Mouse (Mus musculus): ENCODE data around the gene Myrf. TPM values are rescaled to one million over a fixed set of nuclear protein-coding genes. Genes with fewer than 3 reads are reported as not detected.

Myrf gene
- polyA plus RNA-seq (2012; rRNA removed; ENCODE audit: low replicate concordance), result 0.65 and 1.2 TPM in 2 replicates

DNA sequence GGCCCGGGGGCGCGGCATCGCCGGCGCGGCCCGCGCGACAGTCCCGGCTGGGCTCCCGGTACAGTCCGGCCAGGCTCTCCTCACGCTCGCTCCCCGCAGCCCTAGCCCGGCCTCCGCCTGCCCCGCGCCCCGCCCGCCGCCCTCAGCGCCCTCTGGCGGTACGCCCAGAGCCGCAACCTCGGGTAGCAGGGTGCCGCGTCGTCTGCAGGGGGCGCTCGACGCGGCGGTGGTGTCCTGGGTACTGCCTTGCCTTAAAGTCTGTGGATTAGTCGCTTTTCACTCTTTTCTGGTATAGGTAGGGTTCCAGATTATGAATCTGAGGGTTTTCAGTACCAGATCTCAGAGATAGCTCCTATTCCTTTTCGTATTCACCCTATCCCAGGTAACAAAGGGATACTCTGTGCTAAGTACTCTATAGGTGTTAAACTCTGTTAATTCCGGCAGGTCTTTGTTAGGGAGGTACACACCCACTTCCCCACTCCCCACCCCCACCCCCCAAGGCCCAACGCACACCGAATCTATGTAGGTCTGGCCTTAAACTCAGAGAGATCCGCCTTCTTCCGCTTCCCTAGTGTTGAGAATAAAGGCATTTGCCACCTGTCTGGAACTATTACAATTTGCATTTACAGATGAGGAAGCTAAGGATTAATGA lies at the start of gene Myrf:
Gene Myrf, minus strand, starts transcription at position 95 of the 652 bp plus-strand sequence.

DNA sequence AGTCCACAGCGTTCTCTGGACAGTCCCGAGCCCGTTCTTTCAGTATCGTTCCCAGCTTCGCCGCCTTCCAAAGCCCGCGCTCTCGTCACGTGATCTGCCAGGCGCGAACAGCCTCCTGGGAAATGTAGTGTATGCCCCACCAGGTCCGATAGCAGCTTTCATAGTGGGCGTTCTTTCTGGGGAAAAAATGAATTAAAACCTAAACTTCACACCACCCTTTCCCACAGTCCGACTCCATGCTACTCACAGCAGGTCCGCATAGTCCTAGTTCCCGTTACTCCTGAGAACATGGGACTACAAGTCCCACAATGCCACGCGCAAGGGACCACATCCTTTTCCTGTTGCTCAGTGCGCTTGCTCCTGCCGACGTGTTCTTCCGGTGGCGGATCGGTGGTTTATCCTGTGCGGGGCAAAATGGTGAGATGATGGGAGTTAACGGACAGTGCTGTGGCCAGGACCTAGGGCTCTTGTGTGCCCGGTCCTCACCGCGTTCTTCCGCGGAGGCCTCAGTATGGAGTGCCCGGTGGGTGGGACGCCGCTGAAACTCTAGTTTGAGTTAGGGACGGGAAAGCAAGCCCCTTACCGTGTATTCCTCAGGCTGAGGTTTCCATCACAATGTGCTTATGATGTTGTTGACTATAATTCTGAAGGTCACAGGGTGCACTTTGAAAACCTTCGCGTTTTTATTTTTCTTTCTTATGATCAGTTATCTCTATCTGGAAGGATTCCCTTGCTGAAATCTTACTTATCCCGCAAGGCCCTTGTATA lies 36.5 kb downstream of the Myrf start, which contains the start of the genes Tmem258 and Fen1:
Gene Tmem258, plus strand, starts transcription at position 167 of the 768 bp plus-strand sequence.
Gene Fen1, minus strand, starts transcription at position 322 of the 768 bp plus-strand sequence.

DNA sequence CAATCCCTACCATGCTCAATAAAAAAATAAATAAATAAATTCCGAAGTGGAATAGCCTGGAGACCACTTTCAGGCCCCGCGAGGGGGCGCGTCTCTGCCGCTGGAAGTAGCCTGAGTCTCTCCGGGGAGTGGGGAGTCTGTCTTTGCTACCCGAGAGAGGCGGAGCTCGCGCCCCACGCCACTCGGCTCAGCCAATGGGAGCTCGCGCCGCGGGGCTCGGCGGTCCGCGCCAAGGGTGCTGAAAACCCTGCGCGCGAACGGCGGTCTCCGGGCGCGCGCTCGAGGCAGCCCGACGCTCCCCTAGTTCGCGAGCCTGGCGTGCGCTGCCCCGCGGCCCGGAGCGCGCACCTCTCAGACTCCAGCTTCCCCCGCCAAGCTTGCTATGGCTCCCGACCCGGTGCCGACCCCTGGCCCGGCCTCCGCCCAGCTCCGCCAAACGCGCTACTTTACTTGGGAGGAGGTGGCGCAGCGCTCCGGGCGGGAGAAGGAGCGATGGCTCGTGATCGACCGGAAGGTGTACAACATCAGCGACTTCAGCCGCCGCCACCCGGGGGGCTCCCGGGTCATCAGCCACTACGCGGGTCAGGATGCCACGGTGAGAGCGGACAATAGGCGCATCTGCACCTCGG lies 57.8 kb downstream of the Myrf start, which contains the start of gene Fads1:
Gene Fads1, plus strand, starts transcription at position 219 of the 629 bp plus-strand sequence.

Other genes starting within 250 kb of the Myrf start
- 1.2 and 1.9 TPM in 2 replicates for gene Best1, start 239.1 kb downstream of the Myrf start, polyA plus RNA-seq (2012; rRNA removed; ENCODE audit: low replicate concordance)
- gene Rab3il1, start 239.1 kb downstream of the Myrf start, polyA plus RNA-seq (2012; rRNA removed; ENCODE audit: low replicate concordance), result 42.4 and 53.5 TPM in 2 replicates
- gene Fads3, start 199.2 kb downstream of the Myrf start, polyA plus RNA-seq (2012; rRNA removed; ENCODE audit: low replicate concordance), result 303 and 367 TPM in 2 replicates
- 32.6 and 46.1 TPM in 2 replicates for gene Fads2, start 139.0 kb downstream of the Myrf start, polyA plus RNA-seq (2012; rRNA removed; ENCODE audit: low replicate concordance)
- 49.5 and 69.1 TPM in 2 replicates for gene Fads1, start 57.9 kb downstream of the Myrf start, polyA plus RNA-seq (2012; rRNA removed; ENCODE audit: low replicate concordance)
- 66.4 and 172 TPM in 2 replicates for gene Tmem258, start 36.7 kb downstream of the Myrf start, polyA plus RNA-seq (2012; rRNA removed; ENCODE audit: low replicate concordance)
- gene Fen1, start 36.6 kb downstream of the Myrf start, polyA plus RNA-seq (2012; rRNA removed; ENCODE audit: low replicate concordance), result 5.6 and 7.4 TPM in 2 replicates
- gene Dagla, start 64.1 kb upstream of the Myrf start, polyA plus RNA-seq (2012; rRNA removed; ENCODE audit: low replicate concordance), result 14.2 and 14.4 TPM in 2 replicates
- gene Syt7, start 148.3 kb upstream of the Myrf start, polyA plus RNA-seq (2012; rRNA removed; ENCODE audit: low replicate concordance), result 3.6 and 3.8 TPM in 2 replicates
- gene Lrrc10b, start 216.7 kb upstream of the Myrf start, polyA plus RNA-seq (2012; rRNA removed; ENCODE audit: low replicate concordance), result 0.63 and 1.8 TPM in 2 replicates
- gene Ppp1r32, start 242.2 kb upstream of the Myrf start, polyA plus RNA-seq (2012; rRNA removed; ENCODE audit: low replicate concordance), result 0.22 and 0.73 TPM in 2 replicates